Mouse (Mus musculus) kidney, postnatal 36 days (tissue): ENCODE data around the gene AU015836.
"Not testable (repeated sequence)": the region's sequence is repeated elsewhere in the genome, so short reads cannot be mapped to it uniquely, and the experiment has no call there.

Experiments used
- DNase-seq, 2 experiments: peaks; one replicate each; pipeline ENCODE4 v3.0.0; 2021 to 2022; ENCODE audit warnings: mixed read lengths in 2 of 2

Gene AU015836

DNA sequence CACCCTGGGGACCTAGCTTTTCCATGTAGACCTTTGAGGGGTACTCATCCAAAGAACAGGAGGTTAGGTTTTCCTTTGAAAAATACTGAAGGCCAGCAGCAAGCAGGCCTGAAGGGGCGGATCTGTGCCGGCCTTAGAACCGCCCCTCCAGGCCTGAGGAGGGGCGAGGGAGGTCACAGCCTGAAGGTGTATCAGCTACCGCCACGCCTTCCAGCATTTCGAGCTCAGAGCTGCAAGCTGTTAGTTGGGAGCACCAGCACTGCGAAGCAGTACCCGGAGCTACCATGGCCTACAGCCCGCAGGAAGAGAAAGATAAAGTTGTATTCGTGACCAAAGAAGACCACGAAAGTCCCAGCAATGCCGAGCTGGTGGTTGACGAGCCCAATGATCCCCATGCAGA, at the start of gene AU015836:
TSS of gene AU015836 (plus strand) at position 216 of the 400 bp plus-strand sequence.
- no peak for DNase-seq

DNA sequence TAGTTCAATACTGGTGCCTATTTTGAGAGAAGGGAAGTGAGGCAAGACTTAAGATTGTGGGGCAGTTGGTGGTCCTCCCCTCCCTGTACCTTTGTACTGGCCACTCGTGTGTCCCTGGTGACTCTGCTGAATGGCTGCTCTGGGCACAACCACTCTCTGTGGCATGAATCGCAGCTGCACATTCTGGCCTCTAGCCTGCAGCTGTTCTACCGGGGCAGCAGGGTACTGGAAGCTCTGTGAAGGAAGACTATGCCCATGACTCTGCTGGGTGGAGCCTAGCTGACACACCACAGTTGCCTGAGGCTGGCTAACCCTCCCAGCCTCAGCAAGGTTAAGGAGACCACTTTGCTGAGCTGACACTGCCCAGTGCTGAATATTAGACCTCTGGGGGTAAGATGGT, 49.4 kb upstream of the AU015836 start:
- no peak for DNase-seq

DNA sequence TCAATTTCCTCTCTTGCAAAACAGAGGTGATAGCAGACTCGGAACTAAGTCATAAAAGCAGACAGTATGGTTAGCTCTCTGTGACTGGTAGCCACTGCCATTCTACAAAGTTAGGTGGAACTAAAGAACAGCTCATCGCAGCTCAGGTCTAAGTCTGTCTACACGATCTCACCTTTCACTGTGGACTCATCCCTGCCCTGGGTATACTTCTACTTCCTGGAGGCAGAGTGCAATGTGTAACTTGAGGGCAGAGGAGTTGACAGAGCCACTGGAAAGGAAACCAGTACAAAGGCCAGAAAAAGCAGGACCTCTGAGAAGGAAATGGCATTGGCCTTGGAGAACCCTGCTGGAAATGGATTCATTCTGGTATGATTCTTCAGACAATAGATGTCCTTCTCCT, 40.1 kb upstream of the AU015836 start:
- DNase-seq = peak; percentile 1 to 3

DNA sequence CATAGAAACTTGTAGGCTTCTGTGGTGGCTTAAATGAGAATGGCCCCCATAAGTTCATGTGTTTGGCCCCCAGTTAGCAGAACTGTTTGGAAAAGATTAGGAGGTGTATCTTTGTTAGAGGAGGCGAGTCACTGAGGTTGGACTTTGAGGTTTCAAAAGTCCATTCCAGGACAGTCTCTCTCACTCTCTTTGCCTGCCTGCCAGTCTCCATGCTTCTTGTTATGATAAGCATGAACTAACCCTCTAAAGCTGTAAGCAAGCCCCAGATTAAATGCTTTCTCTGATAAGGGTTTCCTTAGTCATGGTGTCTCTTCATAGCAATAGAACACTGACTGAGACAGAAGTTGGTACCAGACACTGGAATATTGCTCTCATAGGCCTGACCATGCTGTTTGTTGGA, 39.7 kb upstream of the AU015836 start:
- DNase-seq = peak; percentile 3 to 8

DNA sequence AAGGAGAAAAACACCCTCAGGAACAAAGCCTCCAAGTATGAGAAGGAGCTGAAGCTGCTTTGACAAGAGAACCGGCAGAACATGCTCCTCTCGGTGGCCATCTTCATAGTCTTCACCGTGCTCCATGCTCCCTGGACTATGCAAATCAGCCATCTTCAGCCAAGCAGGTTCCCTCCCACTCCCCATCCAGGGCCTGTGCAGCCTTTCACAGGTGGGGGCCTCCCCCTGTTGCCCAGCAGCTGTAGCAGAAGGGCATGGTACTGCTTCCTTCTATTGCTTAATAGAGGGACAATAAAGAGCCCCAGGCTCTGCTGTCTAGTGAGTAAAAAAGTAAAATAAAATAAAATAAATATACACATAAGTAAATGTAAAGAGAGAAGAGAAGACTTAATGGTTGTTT, 36.8 kb upstream of the AU015836 start:
- no peak for DNase-seq

DNA sequence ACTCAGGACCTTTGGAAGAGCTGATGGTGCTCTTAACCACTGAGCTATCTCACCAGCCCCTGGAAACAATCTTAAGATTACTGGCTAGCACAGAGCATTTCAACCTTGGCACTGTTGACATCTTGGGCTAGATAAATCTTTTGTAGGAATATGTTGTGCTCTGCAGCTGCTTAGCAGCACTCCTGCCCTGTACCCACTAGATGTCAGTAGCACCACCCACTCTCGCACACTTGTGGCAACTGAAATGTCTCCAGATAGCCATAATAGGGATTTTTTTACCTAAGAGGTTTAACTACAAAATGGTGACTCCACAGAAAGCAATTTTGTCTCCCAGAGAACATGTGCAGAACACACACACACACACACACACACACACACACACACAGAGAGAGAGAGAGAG, 11.7 kb upstream of the AU015836 start:
- peak; percentile 43 to 49 for DNase-seq

DNA sequence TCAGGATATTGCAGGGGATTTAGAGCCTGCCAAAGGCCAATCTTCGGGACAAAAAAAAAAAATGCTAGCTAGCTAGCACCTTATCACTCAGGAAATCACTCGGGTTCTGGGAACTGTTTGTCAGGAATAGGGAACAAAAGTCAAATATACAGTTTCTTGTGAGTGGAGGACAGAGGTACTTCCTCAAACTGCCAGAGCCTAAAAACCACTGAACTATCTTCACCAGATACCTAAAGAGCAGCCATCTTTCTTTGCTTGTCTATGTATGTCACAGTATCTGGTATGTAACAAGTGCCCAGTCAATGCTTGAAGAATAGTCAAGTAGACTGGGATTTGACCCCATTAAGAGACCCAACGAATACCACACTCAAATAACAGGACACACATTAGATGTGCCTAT, 10.0 kb upstream of the AU015836 start:
- no peak for DNase-seq

DNA sequence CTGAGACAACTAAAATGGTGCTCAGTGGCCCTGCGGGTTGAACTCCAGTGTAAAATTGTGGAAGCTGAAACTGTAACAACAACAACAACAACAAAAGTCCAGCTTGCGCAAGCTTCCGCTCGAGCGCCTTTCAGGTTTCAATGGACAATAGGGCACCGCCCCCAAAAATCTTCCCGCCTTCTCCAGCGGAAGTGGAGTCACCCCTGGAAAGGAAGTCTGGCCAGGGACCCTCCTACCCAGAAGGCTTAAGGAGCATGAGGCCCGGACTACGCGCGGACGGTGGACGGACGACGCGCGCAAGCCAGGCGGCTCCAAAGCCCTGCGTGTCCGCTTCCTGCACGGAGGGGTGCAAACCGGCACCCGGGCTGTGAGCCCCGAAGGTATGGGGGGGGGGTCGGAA, 11.9 kb downstream of the AU015836 start:
- no peak for DNase-seq

DNA sequence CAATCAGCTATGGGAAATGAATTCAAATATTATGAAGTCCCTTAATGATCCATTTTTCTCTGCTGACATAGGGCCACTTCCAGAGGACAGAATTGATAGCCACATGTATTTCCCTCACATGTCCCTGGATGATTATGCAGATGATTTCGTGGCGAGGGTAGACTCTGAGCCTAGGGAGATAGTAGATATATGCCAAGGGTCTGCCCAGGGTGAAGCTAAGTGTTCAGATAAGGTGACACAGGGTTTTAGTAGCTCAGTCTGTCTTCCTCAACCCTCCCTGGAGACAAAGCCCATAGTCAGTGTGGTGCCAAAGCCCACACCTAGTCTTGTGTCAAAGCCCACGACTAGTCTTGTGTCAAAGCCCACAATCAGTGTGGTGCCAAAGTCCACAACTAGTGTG, 13.7 kb downstream of the AU015836 start:
- no peak for DNase-seq

DNA sequence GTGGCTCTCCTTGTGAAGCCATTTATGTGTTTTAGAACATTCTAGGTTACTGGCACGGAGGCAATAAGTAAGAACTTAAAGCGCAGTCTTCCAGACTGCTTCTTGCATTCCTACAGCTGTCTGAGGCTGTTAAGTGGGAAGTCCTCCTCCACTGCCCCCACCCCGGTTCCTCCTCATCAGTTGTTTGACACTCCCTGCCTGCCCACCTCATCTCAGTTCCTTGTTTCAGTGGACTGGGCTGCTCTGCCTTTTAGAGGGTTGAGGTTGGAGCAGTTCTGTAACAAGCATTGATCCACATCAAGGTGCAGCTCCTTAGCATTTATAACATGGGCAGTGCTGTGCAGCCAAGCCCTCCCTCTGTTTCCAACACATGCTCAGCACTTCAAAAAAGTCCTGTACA, 16.6 kb downstream of the AU015836 start:
- DNase-seq = not testable (repeated sequence)

DNA sequence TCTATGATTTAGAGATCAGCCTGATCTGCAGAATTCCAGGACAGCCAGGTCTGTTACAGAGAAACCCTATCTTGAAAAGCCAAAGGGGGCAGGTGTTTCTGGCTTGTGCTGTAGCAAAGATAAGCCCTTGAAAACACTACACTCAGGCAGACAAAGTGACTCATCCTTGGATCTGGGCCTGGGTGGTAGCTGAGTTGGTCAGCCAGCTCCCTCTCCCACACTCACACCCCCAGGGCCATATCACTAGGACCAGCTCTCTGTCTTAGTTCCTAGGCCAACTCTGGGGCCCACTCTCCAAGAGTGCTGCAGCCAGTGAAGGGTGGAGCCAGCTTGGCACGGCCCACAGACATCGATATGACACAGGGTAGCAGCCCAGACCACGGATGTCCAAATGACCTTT, 38.5 kb downstream of the AU015836 start:
- no peak for DNase-seq

DNA sequence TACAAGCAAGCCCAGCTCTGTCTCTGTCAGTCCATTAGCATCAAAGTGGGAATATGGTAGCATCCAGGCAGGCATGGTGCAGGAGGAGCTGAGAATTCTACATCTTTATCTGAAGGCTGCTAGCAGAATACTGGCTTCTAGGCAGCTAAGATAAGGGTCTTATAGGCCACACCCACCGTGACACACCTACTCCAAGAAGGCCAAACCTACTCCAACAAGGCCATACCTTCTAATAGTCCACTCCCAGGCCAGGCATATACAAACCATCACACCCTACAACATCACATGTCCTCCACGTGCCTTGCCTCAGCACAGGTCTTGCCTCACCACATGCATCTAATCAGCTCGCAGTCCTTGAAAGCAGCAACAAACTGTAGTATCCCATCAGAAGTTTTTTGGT, 41.0 kb downstream of the AU015836 start:
- no peak for DNase-seq

DNA sequence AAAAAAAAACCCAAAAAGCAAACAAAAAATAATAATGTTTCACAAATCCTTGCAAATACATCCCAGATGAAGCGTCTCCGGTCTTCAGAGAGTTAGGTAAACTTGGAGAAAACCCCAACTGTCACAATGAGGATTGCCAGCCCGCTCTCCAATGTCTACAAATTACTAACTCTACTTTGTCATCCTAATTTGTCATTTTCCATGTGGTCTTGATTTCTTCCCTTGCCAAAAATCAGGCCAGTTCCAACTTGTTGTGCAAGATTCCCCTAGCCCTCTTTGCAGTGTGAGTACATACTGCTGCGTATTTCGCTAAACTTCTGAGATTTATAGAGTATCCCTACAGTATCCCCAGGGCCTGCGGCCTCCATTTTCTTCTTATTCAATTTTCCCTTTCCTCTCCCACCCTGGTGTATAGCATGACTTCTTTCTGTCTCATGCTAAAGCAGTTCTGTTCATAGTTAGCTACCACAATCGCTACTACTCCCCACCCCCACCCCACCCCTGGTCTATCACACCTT, 43.3 kb downstream of the AU015836 start:
- no peak for DNase-seq

DNA sequence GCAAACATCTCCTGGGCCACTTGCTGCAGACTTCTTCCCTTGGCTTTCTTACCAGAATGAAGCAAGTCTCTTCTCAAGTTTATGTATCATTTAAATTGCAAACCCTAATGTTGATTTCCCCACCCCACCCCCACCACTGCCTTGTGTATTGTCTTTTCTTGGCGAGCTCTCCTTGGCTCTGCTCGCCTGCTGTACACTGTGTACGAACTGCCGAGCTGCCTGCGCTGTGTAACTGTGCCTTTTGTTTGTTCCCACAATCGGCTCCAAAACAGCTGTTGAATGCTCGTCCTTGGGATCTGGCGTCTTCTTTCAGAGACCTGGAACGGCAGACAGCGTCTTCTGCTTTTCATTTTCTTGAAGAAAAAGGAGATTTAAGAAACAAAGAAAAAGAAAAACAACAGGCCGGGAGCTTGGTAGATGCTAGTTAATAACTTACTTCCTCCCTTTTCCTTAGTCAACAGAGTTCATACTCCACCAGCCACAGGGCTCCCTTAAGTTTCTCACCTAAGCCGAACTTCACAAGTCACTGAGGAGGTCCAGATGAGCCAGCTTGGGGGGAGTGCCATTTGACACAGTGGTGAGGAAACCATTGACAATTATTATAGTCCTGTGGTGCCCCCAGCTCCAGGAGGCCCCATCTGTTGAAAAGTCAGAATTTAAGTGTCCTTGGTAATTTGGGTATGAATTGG, 44.2 kb downstream of the AU015836 start:
- peak; percentile 44 to 52 for DNase-seq

DNA sequence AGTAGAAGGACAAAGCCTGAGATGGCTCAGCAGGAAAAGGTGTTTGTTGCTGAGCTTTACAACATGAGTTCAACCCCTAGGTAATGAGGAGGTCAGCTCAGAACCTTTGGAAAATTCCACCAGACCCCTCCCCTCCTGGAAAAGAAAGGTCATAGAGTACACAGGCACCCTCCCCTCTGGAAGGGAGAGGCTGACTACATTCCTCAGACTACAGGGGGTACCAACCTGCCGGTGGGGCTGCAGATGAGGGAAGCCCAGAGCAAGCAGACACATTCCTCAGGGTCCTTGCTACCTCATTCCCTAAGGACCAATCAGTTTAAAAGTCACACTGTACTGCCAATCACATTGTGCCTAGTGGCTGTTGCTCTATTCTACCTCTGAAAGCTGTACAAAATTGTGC, 48.4 kb downstream of the AU015836 start:
- DNase-seq = no peak

DNA sequence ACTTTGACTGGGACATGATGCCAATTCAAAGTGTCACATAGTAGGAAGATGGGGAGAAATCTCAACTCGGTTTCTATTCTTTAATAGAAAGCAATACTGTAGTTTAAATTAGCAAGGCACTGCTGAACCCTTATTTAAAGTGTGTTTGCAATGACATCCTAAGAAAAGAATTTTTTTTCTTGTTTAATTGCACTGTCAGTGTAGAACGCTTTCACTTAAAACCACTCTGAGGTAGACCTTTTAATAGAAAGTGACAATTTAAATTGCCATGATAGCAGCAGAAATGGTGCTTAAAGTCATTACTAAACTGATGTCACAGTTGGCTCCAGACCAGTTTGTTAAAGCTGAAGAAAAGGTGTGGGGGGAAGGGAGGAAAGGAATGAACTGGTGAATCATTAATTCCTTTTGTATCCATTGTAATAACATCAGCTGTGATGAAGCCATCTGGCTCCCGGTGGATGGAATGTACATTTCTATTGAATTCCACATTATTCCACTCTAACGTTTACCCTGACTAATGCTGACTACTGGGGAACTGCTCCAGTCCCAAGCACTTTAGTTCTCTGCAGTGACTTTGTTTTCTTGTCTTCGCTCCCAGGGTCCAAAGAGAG, 53.9 kb downstream of the AU015836 start:
- DNase-seq = peak; percentile 2 to 25
